Mouse (Mus musculus) thymus, adult 2 months (tissue): ENCODE data around the gene Ror1.

Experiments
- CTCF ChIP-seq: fragments of 200-500 bp; IDR thresholded peaks from 2 replicates; pipeline ENCODE4 v1.5.1; 2012; ENCODE audit warnings: mild to moderate bottlenecking, control low read depth, low read length, moderate library complexity, borderline replicate concordance; ENCODE audit not compliant: control insufficient read depth, poor library complexity, insufficient read depth; ENCODE audit errors: extremely low read depth
- POLR2A ChIP-seq: fragments of 200-500 bp; IDR thresholded peaks from 2 replicates; pipeline ENCODE4 v1.6.1; 2012; ENCODE audit warnings: mild to moderate bottlenecking, low read length, control low read depth, moderate library complexity; ENCODE audit not compliant: control insufficient read depth, poor library complexity, insufficient read depth; ENCODE audit errors: extremely low read depth

DNA sequence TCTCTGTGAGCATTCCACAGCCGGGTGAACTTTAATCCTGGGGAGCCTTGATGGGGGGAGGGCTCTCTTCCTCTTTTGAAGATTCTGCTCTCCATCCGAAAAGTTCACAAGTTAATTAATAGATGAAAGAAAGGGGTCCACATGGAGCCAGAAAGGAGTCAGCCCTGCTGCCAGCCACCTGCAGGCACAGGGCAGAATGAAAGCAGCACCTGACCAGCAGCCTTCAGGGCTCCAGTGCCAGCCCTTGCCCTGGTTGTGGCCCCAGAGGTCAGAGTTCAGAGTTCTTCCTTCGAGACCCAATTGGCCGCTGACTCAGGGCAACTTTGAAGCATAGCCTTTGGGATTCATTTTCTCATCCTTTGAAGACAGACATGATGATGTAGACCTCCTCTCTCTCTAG is 23.1 kb downstream of the Ror1 start:
- TF ChIP-seq POLR2A (no peak), CTCF (no peak)
